Mouse (Mus musculus) small intestine, adult 2 months (tissue): ENCODE measurements around the gene 4930564D02Rik. TPM values are rescaled to one million over a fixed set of nuclear protein-coding genes. Genes with fewer than 3 reads are reported as not detected.
A peak's percentile ranks its signal among the peaks of the same experiment; 100 is the strongest.

Experiments used
- H3K27ac ChIP-seq: fragments of 200-500 bp; 2 replicates; pipeline ENCODE4 v1.5.1; 2012; ENCODE audit warnings: low read depth, low read length, control low read depth, inconsistent platforms; ENCODE audit not compliant: insufficient read depth
- H3K27me3 ChIP-seq: fragments of 200-500 bp; 2 replicates; pipeline ENCODE4 v1.6.1; 2012; ENCODE audit warnings: mild to moderate bottlenecking, moderate library complexity, low read length, inconsistent platforms; ENCODE audit not compliant: control insufficient read depth, insufficient read depth
- H3K36me3 ChIP-seq: fragments of 200-500 bp; 2 replicates; pipeline ENCODE4 v1.6.1; 2012; ENCODE audit warnings: mild to moderate bottlenecking, low read length, control low read depth, inconsistent platforms; ENCODE audit not compliant: control insufficient read depth, insufficient read depth
- H3K4me1 ChIP-seq: fragments of 200-500 bp; 2 replicates; pipeline ENCODE4 v1.6.1; 2012; ENCODE audit warnings: low read length, inconsistent platforms, mixed read lengths; ENCODE audit not compliant: control insufficient read depth, insufficient read depth, insufficient read length
- H3K4me3 ChIP-seq: fragments of 200-500 bp; 2 replicates; pipeline ENCODE4 v1.5.1; 2012; ENCODE audit warnings: low read depth, mild to moderate bottlenecking, control low read depth, inconsistent platforms, low read length, moderate library complexity
- CTCF ChIP-seq: fragments of 200-500 bp; IDR thresholded peaks from 2 replicates; pipeline ENCODE4 v1.5.1; 2012; ENCODE audit warnings: low read depth, mild to moderate bottlenecking, control low read depth, inconsistent platforms, low read length, moderate library complexity, mixed read lengths; ENCODE audit not compliant: insufficient replicate concordance, insufficient read length; ENCODE audit errors: extremely low read depth
- POLR2A ChIP-seq: fragments of 200-500 bp; IDR thresholded peaks from 2 replicates; pipeline ENCODE4 v1.6.1; 2012; ENCODE audit warnings: low read depth, mild to moderate bottlenecking, control low read depth, inconsistent platforms, low read length, moderate library complexity
- WGBS: fragments of 180-500 bp; shearing (Covaris S2); methylation state at CpG from one replicate; pipeline ENCODE4 v1.1.7; 2018; 5-methylcytosine and 5-hydroxymethylcytosine counted together
- polyA plus RNA-seq: library from polyadenylated mRNA; depleted of rRNA; stranded (reverse); fragments of >200 nt; gene quantifications from 2 replicates; pipeline ENCODE4 v1.2.3, GENCODE M21; 2012

Gene 4930564D02Rik
- polyA plus RNA-seq, 1 experiment, result not detected

- H3K4me1 ChIP-seq, result peaks cover 7% of the 10 kb centered on the region; the same call in 1 of the 2 replicates
- WGBS, result 67% methylated on average over 6 of the region's 6 CpGs
Measured at GRCm38 (mm10) chr3:105037240-105037770, 29.3 kb upstream of the 4930564D02Rik start.

GRCm38 (mm10) chr3:105040002-105040401, 26.6 kb upstream of the 4930564D02Rik start:
- TF ChIP-seq POLR2A, result no peak
- TF ChIP-seq CTCF, result no peak
- peaks cover 18% of the 10 kb centered on the region; the same call in 1 of the 2 replicates for H3K4me1 ChIP-seq
- WGBS, result 81% methylated on average over 8 of the region's 8 CpGs
- peaks cover 20% of the 10 kb centered on the region for H3K36me3 ChIP-seq
- no peaks in the 10 kb centered on the region for H3K27me3 ChIP-seq
- H3K27ac ChIP-seq, result no peak overlapping the region
- no peak overlapping the region for H3K4me3 ChIP-seq

More at GRCm38 (mm10) chr3:105037240-105037770, 29.3 kb upstream of the 4930564D02Rik start:
- Histone ChIP-seq H3K36me3 (peaks cover 27% of the 10 kb centered on the region), H3K27ac (no peak overlapping the region), H3K4me3 (no peak overlapping the region), H3K27me3 (no peaks in the 10 kb centered on the region)
- TF ChIP-seq POLR2A (no peak), CTCF (no peak)

GRCm38 (mm10) chr3:105040983-105041625, 25.5 kb upstream of the 4930564D02Rik start:
- 36% methylated on average over 9 of the region's 9 CpGs for WGBS
- TF ChIP-seq POLR2A, result no peak
- peak overlapping the region; percentile 59 for H3K27ac ChIP-seq

GRCm38 (mm10) chr3:105043746-105044145, 22.9 kb upstream of the 4930564D02Rik start:
- TF ChIP-seq CTCF (no peak), POLR2A (no peak)
- 83% methylated on average over 5 of the region's 5 CpGs for WGBS
- H3K36me3 ChIP-seq, result 0 out of 2 replicates have a peak, but pooled peaks cover 2% of the 10 kb centered on the region
- H3K4me3 ChIP-seq, result no peak overlapping the region
- no peak overlapping the region for H3K27ac ChIP-seq
- H3K27me3 ChIP-seq, result no peaks in the 10 kb centered on the region
- peaks cover 26% of the 10 kb centered on the region for H3K4me1 ChIP-seq

More at GRCm38 (mm10) chr3:105040983-105041625, 25.5 kb upstream of the 4930564D02Rik start:
- Histone ChIP-seq H3K36me3 (peaks cover 10% of the 10 kb centered on the region), H3K4me1 (peaks cover 21% of the 10 kb centered on the region), H3K27me3 (no peaks in the 10 kb centered on the region), H3K4me3 (peak overlapping the region; percentile 15)

- Histone ChIP-seq H3K36me3 (no peaks in the 10 kb centered on the region), H3K4me3 (no peak overlapping the region), H3K4me1 (peaks cover 21% of the 10 kb centered on the region), H3K27ac (peak overlapping the region; percentile 64; the same call in 1 of the 2 replicates), H3K27me3 (no peaks in the 10 kb centered on the region)
- 64% methylated on average over 5 of the region's 5 CpGs for WGBS
- TF ChIP-seq CTCF (no peak), POLR2A (no peak)
Measured at GRCm38 (mm10) chr3:105046870-105047269, 19.8 kb upstream of the 4930564D02Rik start.

GRCm38 (mm10) chr3:105047616-105048015, 19.0 kb upstream of the 4930564D02Rik start:
- Histone ChIP-seq H3K27ac (peak overlapping the region; percentile 64), H3K27me3 (no peaks in the 10 kb centered on the region), H3K4me3 (no peak overlapping the region), H3K36me3 (no peaks in the 10 kb centered on the region), H3K4me1 (peaks cover 21% of the 10 kb centered on the region)
- 21% methylated on average over 8 of the region's 8 CpGs for WGBS
- no peak for TF ChIP-seq CTCF
- TF ChIP-seq POLR2A, result no peak

- no peaks in the 10 kb centered on the region for H3K36me3 ChIP-seq
- H3K27me3 ChIP-seq, result no peaks in the 10 kb centered on the region
- no peak overlapping the region for H3K27ac ChIP-seq
- TF ChIP-seq POLR2A (no peak), CTCF (no peak)
- H3K4me1 ChIP-seq, result peaks cover 11% of the 10 kb centered on the region
- H3K4me3 ChIP-seq, result no peak overlapping the region
- 45% methylated on average over 6 of the region's 6 CpGs for WGBS
Measured at GRCm38 (mm10) chr3:105049848-105050247, 16.8 kb upstream of the 4930564D02Rik start.
